Mouse (Mus musculus) left cerebral cortex, adult 11 months (tissue): ENCODE results near the gene Shisa4.

Source experiments
- DNase-seq: peaks from one replicate; pipeline ENCODE4 v3.0.0; 2022; ENCODE audit warnings: low spot score

Shisa4 gene

DNA sequence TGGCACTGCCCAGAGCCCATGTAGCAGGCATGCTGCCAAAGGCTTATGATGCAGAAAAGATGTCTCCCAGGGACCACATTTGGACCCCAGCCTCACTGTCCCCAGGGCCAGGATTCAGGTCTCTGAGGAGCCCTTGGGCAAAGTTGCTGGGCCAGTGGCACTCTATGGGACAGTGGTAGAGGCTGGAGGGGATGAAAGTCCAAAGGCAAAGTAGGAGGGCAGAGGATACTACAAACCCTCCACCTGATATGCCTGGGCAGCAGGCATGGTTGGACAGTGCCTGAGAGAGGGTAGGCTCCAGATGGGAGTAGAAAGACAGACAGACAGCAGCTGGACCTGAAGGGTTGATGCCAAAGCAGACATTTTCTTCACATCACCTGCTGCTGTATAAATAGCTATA, 8.7 kb downstream of the Shisa4 start:
- no peak for DNase-seq

DNA sequence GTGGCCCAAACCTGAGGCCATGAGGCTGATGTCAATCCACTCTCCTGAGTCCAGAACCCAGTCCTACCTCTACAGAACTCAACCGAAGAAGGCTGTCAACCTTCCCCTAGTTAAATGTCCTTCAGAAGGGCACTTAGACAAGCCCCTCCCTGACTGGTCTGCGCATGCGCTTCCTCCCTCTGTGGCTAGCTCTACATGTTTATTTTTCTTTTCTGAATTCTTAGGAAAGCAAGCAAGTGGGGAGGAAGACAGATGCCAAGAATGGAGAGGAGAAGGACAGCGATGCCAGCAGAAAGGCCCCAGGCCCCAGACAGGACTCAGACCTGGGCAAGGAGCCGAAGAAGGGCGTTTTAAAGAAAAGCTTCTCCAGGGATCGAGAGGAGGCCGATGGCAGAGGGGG, 11.6 kb downstream of the Shisa4 start:
- no peak for DNase-seq

DNA sequence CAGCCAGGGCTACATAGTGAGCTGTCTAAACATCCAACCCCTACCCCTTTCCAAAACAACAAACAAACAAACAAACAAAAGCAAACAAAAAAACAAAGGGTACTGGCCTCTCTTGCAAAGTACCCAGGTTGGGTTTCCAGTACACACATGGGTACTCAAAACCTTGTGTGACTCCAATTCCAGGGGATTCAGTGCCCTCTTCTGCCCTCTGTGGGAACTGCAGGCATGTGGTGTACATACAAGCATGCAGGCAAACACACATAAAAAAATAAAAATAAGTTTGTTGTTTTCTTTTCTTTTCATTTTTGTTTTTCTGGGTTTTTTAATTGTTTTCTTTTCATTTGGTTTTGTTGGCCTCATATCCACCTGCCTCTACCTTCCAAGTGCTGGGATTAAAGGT, 12.9 kb downstream of the Shisa4 start:
- no peak for DNase-seq

DNA sequence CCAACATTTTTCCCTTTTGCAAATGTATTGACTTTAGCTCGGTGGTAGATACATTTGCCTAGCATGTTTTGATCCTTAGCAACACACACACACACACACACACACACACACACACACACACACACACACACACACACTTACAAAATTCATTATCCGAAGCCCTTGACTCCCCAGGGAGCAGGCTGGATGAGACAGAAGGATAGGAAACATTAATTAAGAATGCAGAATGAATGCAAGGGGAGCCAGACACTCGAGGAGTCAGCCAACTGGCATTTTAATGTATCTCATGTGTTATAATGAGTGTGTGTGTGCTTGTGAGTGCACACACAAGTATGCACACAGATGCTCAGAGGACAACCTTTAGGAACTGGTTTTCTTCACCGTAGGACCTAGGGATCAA, 13.5 kb downstream of the Shisa4 start:
- DNase-seq: no peak

DNA sequence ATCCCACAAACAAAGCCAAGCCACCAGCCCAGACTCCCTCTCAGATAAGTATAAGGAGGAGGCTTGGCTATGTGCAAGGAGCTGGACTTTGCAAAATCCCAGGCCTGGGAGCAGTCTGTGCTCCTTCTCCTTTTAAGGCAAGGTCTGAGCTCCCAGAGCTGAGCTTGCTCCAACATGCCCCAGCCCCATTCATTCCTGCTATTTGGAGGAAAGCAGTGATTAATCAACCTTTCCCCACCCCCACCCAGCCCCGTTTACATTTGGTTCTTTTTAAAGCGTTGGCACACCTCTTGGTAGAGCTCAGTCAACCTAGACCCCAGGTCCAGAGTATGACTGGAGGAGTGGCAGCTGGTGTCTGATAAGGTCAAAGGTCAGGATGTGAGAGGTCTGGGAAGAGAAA, 16.0 kb downstream of the Shisa4 start:
- DNase-seq: no peak

DNA sequence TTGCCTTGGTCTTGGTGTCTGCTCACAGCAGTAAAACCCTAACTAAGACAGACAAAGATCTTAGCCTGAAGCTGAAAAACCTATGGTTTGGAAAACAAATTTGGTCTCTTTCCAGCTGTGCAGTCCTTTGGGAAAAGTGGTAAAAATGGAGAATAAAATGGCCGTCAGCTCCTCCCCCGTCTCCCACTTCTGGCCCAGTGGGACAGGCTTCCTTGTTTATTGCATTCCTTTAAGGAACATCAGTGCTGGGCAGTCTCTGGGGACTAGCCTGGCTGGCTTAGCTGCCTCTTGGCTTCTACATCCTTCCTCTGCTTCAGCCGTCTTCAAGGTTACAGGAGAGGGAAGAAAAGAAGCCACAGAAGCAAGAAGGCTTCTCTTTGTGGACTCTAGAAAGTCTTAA, 23.1 kb downstream of the Shisa4 start:
- no peak for DNase-seq

DNA sequence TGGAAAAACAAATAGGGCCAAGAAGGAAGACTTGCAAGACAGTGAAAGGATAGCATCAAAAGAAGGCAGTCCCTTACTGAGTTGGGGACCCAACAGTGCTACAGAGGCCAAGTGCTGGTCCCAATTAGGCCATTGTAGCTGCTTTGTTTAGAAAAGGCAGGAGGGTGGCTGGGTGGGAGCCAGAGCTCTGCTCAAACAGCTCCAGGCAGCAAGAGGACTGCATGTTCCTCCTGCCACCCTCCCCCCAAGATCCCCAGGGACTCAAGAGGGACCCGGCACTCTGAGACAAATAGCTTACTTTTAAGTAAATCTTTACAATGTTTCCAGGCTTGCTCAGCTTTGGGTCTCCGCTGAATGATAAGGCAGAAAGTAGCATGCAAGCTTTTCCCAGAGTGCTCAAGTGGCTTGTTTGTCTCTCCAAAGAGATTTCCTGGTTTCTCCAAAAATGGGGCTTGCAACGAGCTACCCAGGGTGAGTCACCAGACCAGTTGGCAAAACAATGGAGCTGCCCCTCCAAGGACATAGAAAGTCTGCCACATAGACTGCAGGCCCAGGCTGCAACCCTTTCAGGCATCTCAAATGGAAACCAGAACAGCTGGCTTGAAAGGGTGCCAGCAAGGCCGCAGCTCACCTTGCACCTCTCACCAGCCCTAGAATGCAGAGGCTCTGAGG, 27.4 kb downstream of the Shisa4 start:
- DNase-seq: no peak

DNA sequence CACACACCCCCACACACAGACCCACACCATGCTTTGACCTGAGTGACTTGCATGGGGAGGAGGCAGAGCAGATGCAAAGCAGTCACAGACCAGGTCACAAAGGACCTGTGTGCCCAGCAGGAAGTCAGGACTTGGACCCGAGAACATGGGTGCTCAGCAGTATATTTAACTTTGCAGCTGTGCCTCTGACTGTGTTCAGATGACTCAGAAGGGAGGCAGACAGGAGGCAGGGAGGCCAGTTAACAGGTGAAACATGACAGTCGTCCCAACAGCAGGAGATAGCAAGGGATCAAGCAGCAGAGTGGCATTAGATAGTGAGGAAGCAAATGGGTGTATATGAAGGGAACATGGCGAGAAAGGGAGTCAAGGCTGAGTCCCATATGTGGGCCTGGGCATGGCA, 28.1 kb downstream of the Shisa4 start:
- no peak for DNase-seq

DNA sequence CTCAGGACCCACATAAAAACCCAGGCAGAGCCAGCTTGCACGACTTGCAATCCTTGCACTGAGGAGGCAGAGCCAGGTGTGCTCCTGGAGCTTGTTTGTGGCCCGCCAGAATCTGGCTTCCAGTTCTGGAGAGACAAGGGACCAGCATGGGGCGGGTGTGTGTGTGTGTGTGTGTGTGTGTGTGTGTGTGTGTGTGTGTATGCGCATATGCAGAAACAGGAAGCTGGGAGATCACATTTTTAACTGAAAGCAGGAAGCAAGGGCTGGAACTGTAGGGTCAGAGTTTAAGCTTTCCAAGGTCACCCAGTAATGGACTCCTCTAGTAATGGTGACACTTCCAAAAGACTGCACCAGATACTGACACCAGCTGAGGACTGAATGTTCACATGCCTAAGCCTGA, 31.0 kb downstream of the Shisa4 start:
- DNase-seq: no peak

DNA sequence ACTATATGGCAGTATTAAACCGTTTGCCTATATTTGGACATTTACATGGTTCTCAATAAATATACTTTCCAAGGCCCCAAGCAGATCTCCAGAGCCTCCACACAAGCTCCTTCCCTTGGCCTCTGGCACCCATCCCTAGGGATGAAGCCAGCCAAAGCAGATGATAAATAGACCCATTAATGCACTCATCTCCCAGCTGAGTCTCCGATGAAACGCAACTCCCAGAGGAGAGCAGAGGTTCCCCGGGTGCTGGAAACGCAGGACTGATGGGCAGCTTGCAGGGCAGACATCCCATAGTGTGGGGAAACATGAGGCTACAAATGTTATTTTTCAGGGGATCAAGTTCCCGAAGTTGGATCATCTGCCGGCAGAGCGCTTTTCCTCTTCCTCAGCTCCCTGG, 33.1 kb downstream of the Shisa4 start:
- DNase-seq: no peak

DNA sequence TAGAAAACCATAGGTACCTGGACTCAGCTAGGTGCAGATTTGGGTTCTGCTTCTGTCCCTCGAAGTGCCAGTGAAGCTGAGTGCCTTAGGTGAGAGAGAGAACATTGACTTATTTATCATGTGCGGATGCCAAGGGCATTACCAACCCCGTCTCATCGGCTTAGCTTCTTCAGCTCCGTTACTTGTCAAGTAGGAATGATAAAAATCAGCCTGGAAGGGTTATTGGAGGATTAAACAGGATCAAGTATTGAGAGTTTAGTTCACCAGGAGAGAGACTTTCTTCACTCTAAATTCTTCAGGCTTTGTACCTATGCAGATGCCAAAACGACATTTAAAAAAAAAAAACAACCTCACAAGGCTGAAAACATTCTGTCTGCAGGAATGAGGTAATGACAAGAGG, 44.5 kb downstream of the Shisa4 start:
- DNase-seq: no peak

DNA sequence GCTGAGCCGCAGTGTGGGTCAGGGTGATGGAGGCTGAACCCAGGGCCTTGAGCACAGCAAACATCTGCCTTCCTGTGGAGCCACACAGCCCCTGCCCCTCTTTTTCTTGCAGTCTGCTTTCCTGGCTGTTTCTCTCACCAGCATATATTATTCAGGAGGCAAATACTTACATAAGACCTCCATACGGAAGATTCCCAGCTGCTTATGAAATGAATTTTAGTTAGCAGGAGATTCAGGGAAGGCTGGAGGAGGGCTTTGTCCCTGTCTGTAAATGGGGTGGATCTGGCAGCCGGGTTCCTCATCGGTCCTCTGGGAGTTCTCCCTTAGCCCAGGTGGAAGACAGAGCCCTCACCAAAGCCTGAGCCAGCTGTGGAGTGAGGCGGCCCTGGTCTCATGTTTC, 46.7 kb downstream of the Shisa4 start:
- DNase-seq: no peak

DNA sequence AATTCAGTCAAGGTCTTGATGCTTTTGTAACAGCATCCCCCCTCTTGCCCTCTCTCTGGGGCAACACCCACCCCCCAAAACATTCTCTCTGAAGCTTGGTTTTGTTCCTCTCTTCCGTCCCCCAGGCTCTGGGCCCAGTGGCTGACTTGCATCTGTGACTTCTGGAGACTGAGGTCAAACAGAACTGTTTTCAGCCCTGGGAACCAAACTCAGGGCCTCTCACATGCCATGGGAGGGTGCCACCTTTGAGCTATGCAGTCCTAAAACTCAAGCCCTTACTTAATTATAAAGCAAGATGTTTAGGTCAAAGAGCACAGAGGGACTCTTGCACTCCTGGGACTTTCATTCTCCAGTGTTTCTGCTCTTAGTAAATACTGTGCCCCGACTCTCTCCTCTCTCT, 49.1 kb downstream of the Shisa4 start:
- DNase-seq: no peak

DNA sequence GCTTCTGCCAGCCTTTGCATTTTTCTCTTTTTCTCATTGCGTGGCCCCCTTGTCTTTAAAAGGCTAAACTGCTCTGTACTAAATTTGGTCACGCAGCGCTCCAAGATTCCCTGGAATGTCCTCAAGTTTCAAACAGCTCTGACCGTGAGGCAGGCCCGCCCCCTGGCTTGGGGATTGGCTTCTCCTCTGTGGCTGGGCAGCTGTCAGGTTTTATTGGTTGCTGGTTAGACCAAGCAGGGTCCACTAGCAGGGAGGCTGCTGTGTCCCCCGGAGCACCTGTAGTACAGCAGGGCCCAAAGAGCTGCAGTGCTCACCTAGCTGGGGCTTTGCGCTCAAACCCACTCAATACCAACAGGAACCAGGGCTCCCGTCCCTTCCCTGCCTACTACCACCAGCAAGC, 50.5 kb downstream of the Shisa4 start, which contains the start of gene Lmod1:
TSS of gene Lmod1 (plus strand) at position 237 of the 400 bp plus-strand sequence.
- DNase-seq: no peak

DNA sequence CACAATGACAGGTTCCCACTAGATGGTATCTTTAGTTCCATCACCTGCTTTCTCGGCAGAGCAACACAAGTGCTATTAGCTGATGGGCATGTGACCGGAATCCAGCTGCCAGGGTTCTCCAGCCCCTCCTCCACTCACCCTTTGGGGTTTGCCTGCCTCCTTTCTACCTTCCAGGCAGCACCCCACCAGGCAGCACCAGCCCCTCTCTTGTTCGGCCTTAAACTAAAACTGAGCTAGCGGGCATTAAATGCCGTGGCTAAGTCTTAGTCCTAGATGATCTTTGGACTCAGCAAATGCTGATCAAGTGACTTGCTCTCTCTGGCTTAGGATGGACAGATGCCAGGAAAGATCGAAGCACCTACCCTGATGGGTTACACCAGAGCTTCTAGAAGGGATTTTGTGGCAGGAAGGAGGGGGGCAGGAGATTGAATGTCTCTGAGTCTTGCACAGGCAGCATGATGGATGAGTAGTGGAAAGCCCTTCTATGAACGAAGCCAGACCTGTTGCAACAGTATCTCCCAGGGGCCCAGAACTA, 51.6 kb downstream of the Shisa4 start:
- DNase-seq: no peak
